Mouse (Mus musculus): ENCODE data around the gene Gm10413. TPM values are rescaled to one million over a fixed set of nuclear protein-coding genes. Genes with fewer than 3 reads are reported as not detected.
"Not testable (repeated sequence)": the region's sequence is repeated elsewhere in the genome, so short reads cannot be mapped to it uniquely, and the experiment has no call there.

Gene Gm10413
- polyA plus RNA-seq (2015; fragmentation: Nextera tagmentation; extraction: Ambion mirVana), result not detected in 2 replicates

DNA sequence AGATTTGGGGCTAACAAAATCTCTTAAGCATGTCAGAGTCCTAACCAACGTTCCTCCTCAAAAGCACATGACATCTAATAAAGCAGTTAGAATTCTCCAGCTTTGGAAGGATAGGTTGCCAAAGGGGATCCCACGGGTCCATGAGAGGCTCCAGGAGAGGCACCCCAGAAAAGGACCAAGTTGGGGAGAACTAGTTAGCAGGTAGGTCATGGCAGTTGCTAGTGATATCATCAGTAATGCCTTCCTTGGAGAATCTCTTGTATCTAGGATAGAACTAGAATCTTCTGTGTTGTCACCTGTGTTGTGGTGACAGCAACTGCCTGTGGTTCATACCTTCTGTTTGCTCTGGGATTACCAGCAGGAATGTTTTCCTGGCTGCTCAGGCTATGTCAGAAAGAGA, at the start of gene Gm10413:
TSS of gene Gm10413 (plus strand) at position 301 of the 400 bp plus-strand sequence.
- not testable (repeated sequence) for H3K4me3 ChIP-seq (ENCODE audit: low read length); H3K4me2 ChIP-seq (ENCODE audit: low read depth, low read length); H3K9ac ChIP-seq (ENCODE audit: low read length); H3K27me3 ChIP-seq (ENCODE audit: control insufficient read depth, insufficient read depth, low read length); H3K9me3 ChIP-seq (replicated peaks; ENCODE audit: control insufficient read depth, low read length); H3K4me1 ChIP-seq (ENCODE audit: control insufficient read depth, insufficient read depth, low read length); H3K27ac ChIP-seq (ENCODE audit: low read length); H3K36me3 ChIP-seq (ENCODE audit: control insufficient read depth, insufficient read depth); ATAC-seq (replicated peaks; ENCODE audit: extremely low read depth, insufficient read depth, low FRiP score)
- no CpG with 5 or more reads among the region's 2 CpGs for WGBS

DNA sequence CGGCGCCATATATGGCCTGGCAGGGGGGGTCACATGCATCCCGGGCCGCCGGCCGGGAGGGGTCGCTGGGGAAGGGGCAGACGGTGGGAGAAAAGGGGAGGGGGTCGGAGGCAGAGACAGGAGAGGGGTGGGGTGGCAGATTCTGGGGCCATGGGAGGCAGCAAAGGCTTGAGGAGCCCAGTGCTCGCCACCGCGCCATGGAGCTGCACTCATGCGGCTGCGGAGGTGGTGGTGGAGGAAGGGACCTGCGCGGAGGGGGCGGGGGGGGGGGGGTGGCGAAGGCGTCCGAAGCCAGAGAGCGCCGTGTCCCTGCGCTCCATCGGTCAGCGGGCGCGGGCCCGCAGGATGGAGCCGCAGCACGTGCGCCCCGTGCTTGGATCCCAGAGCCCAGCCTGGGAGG, 17.4 kb downstream of the Gm10413 start, which contains the start of gene Gm10409:
TSS of gene Gm10409 (plus strand) at position 301 of the 400 bp plus-strand sequence.
- WGBS, result no CpG with 5 or more reads among the region's 32 CpGs
- not testable (repeated sequence) for H3K27me3 ChIP-seq (ENCODE audit: control insufficient read depth, insufficient read depth, low read length); H3K36me3 ChIP-seq (ENCODE audit: control insufficient read depth, insufficient read depth); ATAC-seq (replicated peaks; ENCODE audit: extremely low read depth, insufficient read depth, low FRiP score); H3K9me3 ChIP-seq (replicated peaks; ENCODE audit: control insufficient read depth, low read length); H3K4me2 ChIP-seq (ENCODE audit: low read depth, low read length); H3K4me1 ChIP-seq (ENCODE audit: control insufficient read depth, insufficient read depth, low read length); H3K4me3 ChIP-seq (ENCODE audit: low read length); H3K9ac ChIP-seq (ENCODE audit: low read length); H3K27ac ChIP-seq (ENCODE audit: low read length)

DNA sequence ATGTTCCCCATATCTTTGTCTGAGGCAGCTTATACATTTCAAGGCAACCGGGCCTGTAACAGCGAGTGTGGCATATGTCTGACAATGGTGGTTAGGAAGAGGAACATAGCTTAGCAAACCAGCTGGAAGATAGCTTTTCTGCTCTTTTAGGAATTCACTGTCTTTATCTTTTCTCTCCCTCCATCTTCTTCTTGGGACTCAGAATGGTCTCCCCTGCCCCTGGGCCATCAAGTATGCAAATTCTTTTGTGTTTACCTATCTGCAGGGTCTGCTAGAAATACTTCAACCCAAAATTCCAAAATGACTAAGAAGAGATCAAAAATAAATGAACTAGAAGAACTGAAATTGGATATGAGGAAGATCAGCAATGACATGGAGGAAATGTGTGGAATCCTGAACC, 32.9 kb downstream of the Gm10413 start, which contains the start of gene Gm3005:
TSS of gene Gm3005 (plus strand) at position 301 of the 400 bp plus-strand sequence.
- H3K4me2 ChIP-seq (ENCODE audit: low read depth, low read length); H3K36me3 ChIP-seq (ENCODE audit: control insufficient read depth, insufficient read depth); H3K4me1 ChIP-seq (ENCODE audit: control insufficient read depth, insufficient read depth, low read length); H3K27me3 ChIP-seq (ENCODE audit: control insufficient read depth, insufficient read depth, low read length); H3K4me3 ChIP-seq (ENCODE audit: low read length); H3K9ac ChIP-seq (ENCODE audit: low read length); H3K27ac ChIP-seq (ENCODE audit: low read length); H3K9me3 ChIP-seq (replicated peaks; ENCODE audit: control insufficient read depth, low read length); ATAC-seq (replicated peaks; ENCODE audit: extremely low read depth, insufficient read depth, low FRiP score): not testable (repeated sequence)
- no CpG with 5 or more reads among the region's 2 CpGs for WGBS

DNA sequence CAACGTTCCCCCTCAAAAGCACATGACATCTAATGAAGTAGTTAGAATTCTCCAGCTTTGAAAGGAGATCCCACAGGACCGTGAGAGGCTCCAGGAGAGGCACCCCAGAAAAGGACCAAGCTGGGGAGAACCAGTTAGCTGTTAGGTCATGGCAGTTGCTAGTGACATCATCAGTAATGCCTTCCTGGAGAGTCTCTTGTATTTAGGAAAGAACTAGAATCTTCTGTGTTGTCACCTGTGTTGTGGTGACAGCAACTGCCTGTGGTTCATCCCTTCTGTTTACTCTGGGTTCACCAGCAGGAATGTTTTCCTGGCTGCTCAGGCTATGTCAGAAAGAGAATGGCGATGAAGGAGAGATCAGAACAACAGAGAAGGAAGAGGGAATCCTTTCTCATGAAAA, 54.2 kb downstream of the Gm10413 start, which contains the start of gene Gm10408:
TSS of gene Gm10408 (plus strand) at position 301 of the 400 bp plus-strand sequence.
- H3K27ac ChIP-seq (ENCODE audit: low read length); H3K27me3 ChIP-seq (ENCODE audit: control insufficient read depth, insufficient read depth, low read length); H3K4me2 ChIP-seq (ENCODE audit: low read depth, low read length); H3K9ac ChIP-seq (ENCODE audit: low read length); H3K4me1 ChIP-seq (ENCODE audit: control insufficient read depth, insufficient read depth, low read length); H3K36me3 ChIP-seq (ENCODE audit: control insufficient read depth, insufficient read depth); H3K9me3 ChIP-seq (replicated peaks; ENCODE audit: control insufficient read depth, low read length); H3K4me3 ChIP-seq (ENCODE audit: low read length); ATAC-seq (replicated peaks; ENCODE audit: extremely low read depth, insufficient read depth, low FRiP score): not testable (repeated sequence)
- WGBS, result no CpG with 5 or more reads among the region's 3 CpGs

Other genes starting within 250 kb of the Gm10413 start
- not detected in 2 replicates for gene Gm5795, start 206.8 kb upstream of the Gm10413 start, polyA plus RNA-seq (2015; fragmentation: Nextera tagmentation; extraction: Ambion mirVana)
- gene D830030K20Rik, start 186.6 kb upstream of the Gm10413 start, polyA plus RNA-seq (2015; fragmentation: Nextera tagmentation; extraction: Ambion mirVana), result 20.7 and 30.4 TPM in 2 replicates
- not detected in 2 replicates for gene Gm2956, start 62.5 kb upstream of the Gm10413 start, polyA plus RNA-seq (2015; fragmentation: Nextera tagmentation; extraction: Ambion mirVana)
- gene Gm10409, start 17.5 kb downstream of the Gm10413 start, polyA plus RNA-seq (2015; fragmentation: Nextera tagmentation; extraction: Ambion mirVana), result 5.3 and 7.1 TPM in 2 replicates
- gene Gm3005, start 33.0 kb downstream of the Gm10413 start, polyA plus RNA-seq (2015; fragmentation: Nextera tagmentation; extraction: Ambion mirVana), result 11.5 and 14.3 TPM in 2 replicates
- not detected in 2 replicates for gene Gm10408, start 54.3 kb downstream of the Gm10413 start, polyA plus RNA-seq (2015; fragmentation: Nextera tagmentation; extraction: Ambion mirVana)
- not detected in 2 replicates for gene Gm3012, start 239.4 kb downstream of the Gm10413 start, polyA plus RNA-seq (2015; fragmentation: Nextera tagmentation; extraction: Ambion mirVana)